Mouse (Mus musculus): Measurements from ENCODE around the gene Prune2. TPM values are rescaled to one million over a fixed set of nuclear protein-coding genes. Genes with fewer than 3 reads are reported as not detected.

The Prune2 gene
- polyA plus RNA-seq (2017; shearing (Covaris generic)) = under 1 TPM; 0.17 to 0.24 TPM

DNA sequence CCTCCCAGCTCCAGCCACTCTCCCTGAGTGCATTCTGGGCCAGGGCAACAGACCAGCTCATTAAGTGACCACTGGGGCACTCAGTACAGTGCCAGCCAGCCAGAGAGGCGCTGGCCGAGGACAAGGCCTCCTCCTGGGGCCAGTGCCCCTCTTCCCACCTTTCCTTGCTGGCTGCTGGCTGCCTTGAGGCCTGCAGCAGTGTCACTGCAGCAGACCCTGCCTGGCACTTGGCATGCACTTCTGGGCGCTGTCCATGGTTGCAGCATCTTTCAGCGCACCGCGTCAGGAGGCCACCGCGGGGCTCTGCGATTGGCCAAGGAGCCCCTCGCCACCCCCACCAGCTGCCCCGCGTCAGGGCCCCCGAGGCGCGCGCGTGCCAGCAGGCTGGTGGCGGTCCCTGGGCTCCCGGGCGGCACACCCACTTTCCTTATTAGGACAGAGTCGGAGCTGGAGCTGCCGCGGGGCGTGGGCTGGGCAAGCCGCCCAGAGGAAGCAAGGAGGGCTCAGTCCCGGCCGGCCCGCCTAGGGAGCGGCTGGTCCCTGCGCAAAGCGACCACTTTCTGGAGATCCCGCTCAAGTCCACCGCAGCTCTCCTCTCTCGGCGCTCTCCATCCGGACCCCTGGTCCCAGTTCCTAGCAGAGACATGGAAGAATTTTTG lies at the start of gene Prune2:
Gene Prune2 (plus strand): TSS at position 506 of the 659 bp plus-strand sequence.
- no peak for ATAC-seq

- no peak for ATAC-seq
Measured at GRCm38 (mm10) chr19:16911507-16911906, 44.4 kb upstream of the Prune2 start.

DNA sequence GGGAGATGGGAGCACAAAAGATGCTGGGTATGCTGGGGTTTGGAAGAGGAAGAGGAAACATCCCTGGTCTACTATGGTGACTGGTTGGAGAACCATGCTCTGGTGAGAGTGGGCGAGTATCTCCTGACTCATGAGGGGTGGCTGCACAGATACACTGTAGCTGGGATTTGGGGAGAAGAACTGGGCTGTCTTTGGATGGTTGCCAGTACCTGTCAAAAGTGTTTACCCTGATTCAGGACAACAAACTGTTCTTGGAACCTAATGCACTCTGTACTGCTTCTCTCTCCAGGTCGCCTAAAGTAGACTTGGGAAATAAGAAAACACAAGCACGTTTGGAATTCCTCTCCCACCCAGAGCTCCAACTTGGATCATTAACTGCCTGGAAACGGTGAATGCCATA lies 31.4 kb upstream of the Prune2 start:
- ATAC-seq = no peak

GRCm38 (mm10) chr19:16934664-16935063 lies 21.3 kb upstream of the Prune2 start:
- ATAC-seq = no peak

GRCm38 (mm10) chr19:16948794-16949313 lies 7.1 kb upstream of the Prune2 start:
- no peak for ATAC-seq

- ATAC-seq = no peak
Measured at GRCm38 (mm10) chr19:16949341-16949740, 6.6 kb upstream of the Prune2 start.

- no peak for ATAC-seq
Measured at GRCm38 (mm10) chr19:16950051-16950450, 5.9 kb upstream of the Prune2 start.

DNA sequence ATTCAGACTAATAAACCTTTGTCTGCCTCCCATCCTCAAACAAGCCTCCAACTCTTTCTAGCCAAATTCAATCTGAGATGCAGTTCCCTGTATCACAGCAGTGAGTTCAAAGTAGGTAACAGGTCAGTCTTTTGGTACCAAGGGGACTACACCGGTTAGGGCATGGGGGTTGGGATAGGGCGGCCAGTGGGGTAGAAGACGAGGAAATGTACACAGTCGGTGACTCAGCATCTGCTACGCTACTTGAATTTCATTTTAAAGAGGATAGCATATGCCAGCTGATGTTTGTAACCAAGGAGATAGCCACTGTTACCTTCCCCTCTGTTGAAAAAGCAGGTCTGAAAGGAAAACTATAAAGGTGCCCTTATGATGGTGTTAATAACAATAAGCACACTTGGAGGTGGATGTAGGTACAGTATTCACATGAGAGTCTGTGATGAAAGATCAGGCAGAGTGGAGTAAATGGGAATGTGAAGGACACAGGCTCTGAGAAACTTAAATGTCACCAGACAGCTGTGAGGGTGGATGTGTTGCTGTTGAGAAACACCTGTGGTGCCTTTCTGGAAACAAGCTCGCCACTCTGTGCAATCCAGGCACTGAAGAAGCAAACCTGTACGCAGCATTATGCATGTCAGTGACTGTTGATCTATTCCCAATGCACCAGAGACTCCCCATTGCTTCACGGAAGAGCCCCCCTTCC lies 5.1 kb upstream of the Prune2 start:
- ATAC-seq = no peak

GRCm38 (mm10) chr19:16954736-16955135 lies 1.2 kb upstream of the Prune2 start:
- no peak for ATAC-seq

- ATAC-seq = no peak
Measured at GRCm38 (mm10) chr19:16955231-16955612, 696 bp upstream of the Prune2 start.

- no peak for ATAC-seq
Measured at GRCm38 (mm10) chr19:16956319-16956718, 401 bp downstream of the Prune2 start.

- ATAC-seq = no peak
Measured at GRCm38 (mm10) chr19:16959051-16959450, 3.1 kb downstream of the Prune2 start.

DNA sequence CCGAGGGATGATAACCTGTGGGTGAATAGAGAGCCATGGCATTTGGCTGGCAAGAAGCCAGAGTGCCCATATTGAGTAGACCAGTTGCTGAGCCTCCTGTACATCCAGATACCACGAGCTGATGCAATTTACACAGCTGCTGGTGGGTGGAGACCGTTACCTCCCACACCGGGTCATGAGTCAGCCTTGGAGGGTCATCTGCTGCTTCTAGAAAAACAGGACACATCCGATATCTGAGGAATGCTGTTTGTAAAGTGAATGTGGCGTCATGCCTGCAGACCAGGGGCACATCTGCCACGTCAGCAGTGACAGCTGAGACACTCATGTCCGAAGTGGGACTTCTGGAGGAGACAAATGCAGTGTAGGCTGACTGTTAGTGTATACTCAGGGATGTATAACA lies 3.6 kb downstream of the Prune2 start:
- ATAC-seq = no peak

- no peak for ATAC-seq
Measured at GRCm38 (mm10) chr19:16961036-16961435, 5.1 kb downstream of the Prune2 start.

DNA sequence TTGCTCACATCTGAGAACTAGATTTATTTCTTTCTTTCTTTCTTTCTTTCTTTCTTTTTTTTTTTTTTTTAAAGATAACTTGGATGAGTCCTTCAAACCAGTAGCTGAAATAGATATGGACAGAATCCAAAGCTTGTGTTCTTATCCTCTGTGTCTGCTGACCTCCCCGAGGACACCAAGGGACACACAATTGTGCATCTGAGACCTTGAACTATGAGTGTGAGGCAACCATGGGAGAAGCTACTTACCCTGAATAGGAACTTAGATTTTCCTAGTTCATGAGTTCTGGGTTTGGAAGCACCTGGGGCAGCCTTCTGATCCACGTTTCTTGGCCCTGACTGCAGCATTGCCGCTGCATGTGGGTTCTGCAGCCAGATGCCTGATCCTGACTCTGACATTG lies 7.3 kb downstream of the Prune2 start:
- no peak for ATAC-seq

DNA sequence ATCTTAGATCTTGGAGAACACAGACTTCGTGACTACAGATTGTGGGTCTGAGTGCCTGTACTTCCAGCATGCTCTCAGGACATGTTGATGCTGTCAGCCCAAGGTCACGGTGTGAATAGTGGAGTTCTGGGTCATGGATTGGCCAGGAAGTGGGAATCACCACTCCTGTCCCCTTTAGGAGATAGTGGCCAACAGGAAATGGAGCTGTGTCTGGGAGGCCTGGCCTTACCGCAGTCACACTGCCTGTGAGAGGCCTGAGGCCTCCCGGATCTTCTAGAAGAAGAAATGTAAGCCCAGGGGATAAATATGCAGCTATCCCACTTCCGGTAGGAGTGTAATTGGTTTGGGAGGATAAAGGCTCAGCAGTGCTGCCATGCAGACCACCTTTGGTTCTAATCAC lies 12.8 kb downstream of the Prune2 start:
- ATAC-seq = no peak

- ATAC-seq = no peak
Measured at GRCm38 (mm10) chr19:16970612-16971011, 14.7 kb downstream of the Prune2 start.

GRCm38 (mm10) chr19:16978910-16979309 lies 23.0 kb downstream of the Prune2 start:
- ATAC-seq = no peak

- ATAC-seq = no peak
Measured at GRCm38 (mm10) chr19:16981743-16982142, 25.8 kb downstream of the Prune2 start.

- no peak for ATAC-seq
Measured at GRCm38 (mm10) chr19:16984897-16985296, 29.0 kb downstream of the Prune2 start.

DNA sequence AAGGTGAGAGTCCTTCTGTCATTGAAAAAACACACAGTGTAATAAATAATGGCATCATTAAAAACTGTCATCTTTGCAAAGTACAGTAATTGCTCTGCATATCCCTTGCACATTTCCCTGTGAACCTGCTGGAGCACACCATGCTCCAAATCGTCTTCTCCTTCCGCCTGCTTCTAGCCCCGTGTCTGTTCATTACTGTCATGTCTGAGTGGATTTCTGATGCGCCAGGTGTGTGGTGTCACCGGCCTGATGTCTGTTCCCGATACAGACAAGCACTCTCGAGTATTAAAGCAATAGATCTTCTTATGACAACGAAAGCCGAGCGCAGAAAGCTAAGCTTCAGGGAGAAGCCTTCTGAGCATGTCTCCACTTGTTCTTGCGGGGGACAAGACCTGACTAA lies 32.1 kb downstream of the Prune2 start:
- ATAC-seq = no peak

DNA sequence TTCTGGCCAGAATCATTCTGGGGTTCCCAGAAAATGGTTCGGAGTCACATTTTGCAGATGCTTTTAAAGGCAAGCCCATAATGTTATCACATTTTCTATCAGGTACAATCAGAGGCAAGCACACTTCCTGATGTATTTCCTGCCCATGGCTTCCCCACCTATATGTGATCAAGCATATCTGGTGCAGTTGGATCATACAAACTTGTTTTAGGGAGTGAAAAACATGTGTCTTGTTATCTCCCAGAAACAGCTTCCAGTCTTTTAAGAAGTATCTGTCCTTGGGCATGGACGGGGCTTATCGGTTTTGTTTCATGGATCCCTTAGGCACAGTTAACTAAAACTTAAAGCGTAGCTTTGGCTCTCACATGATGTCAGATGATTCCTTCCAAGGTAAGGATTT lies 36.2 kb downstream of the Prune2 start:
- ATAC-seq = no peak

- ATAC-seq = no peak
Measured at GRCm38 (mm10) chr19:16994260-16994659, 38.3 kb downstream of the Prune2 start.

DNA sequence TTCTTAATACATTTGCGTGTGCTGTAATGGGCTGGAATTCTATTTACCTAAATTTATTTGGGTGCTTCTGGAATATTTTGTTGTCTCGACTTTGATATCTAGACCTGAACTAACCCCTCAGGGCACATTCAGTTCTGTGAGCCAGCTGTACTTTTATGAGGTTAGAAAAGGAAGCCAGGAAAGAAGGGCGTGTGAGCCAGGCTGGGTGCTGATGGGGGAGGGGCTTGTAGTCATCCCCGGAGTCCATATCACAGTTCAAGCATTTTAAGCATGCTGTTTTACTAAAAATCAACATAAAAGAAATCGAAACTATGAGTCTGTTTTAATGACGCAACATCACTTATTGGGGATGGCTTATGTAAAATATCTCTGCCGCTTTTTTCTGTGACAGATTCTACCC lies 42.0 kb downstream of the Prune2 start:
- ATAC-seq = peak; percentile 32
